ENCODE assay signal across 22 mouse cellular contexts in genomic region chr9:35399896-35400295, GRCm38 (mm10). TPM values are rescaled to one million over a fixed set of nuclear protein-coding genes. Genes with fewer than 3 reads are reported as not detected.
DNase-seq lines count a peak whose midpoint lies in the region; ATAC-seq and TF ChIP-seq lines count a peak whose summit lies in the region.
"Had no signal": no experiment of that assay in that cellular context is flagged by ENCODE, and none has a peak within 500 bp of the region (broad histone marks: within the 10 kb centered on the region; RNA-seq: fewer than 3 reads in every experiment).

No protein-coding gene starts in this region.

- TF ChIP-seq CTCF in CH12.LX (conservative IDR thresholded peaks at IDR 0.05 in 1 of 2, IDR thresholded peaks at IDR 0.05 in 1 of 2; ENCODE audit: low read depth in 2 of 2, low read length in 2 of 2): no peak

- peaks cover 60% of the 10 kb centered on the region for H3K27me3 ChIP-seq in forebrain, embryonic 10.5 days (ENCODE audit: poor library complexity, severe bottlenecking)
- H3K27me3 ChIP-seq in forebrain, embryonic 11.5 days (ENCODE audit: control insufficient read depth, insufficient read depth, low read length): no peaks in the 10 kb centered on the region
- no peaks in the 10 kb centered on the region for H3K27me3 ChIP-seq in CH12.LX (replicated peaks)
- peaks cover 27% of the 10 kb centered on the region for H3K27me3 ChIP-seq in forebrain, embryonic 12.5 days
- no peaks in the 10 kb centered on the region for H3K27me3 ChIP-seq in forebrain, embryonic 15.5 days
- peaks cover 4% of the 10 kb centered on the region; the same call in 1 of the 2 replicates for H3K27me3 ChIP-seq in kidney, embryonic 14.5 days (ENCODE audit: control insufficient read depth, insufficient read depth, low read length)
- H3K27me3 ChIP-seq: intestine, embryonic 15.5 days had no signal

- H3K36me3 ChIP-seq in forebrain, embryonic 10.5 days (replicated peaks): no peaks in the 10 kb centered on the region
- H3K36me3 ChIP-seq in forebrain, embryonic 11.5 days (ENCODE audit: control insufficient read depth, insufficient read depth, low read length): no peaks in the 10 kb centered on the region
- H3K36me3 ChIP-seq in CH12.LX (replicated peaks in 1 of 2; ENCODE audit: control insufficient read depth in 1 of 2, insufficient read depth in 1 of 2, low read length in 1 of 2): no peaks in the 10 kb centered on the region
- no peaks in the 10 kb centered on the region for H3K36me3 ChIP-seq in forebrain, embryonic 12.5 days (replicated peaks)
- no peaks in the 10 kb centered on the region for H3K36me3 ChIP-seq in forebrain, embryonic 15.5 days
- no peaks in the 10 kb centered on the region for H3K36me3 ChIP-seq in kidney, embryonic 14.5 days (ENCODE audit: control insufficient read depth, insufficient read depth, low read length)
- H3K36me3 ChIP-seq: G1E; heart, embryonic 12.5 days; heart, embryonic 15.5 days; hindbrain, embryonic 10.5 days; hindbrain, embryonic 13.5 days; intestine, embryonic 15.5 days had no signal

- H3K27ac ChIP-seq in forebrain, embryonic 10.5 days: peak overlapping the region; percentile 84
- H3K27ac ChIP-seq in forebrain, embryonic 11.5 days (ENCODE audit: low read depth, low read length): no peak overlapping the region; the same call in 1 of the 2 replicates
- no peak overlapping the region for H3K27ac ChIP-seq in CH12.LX (ENCODE audit: insufficient read depth, low read depth)
- peak overlapping the region; percentile 91 for H3K27ac ChIP-seq in forebrain, embryonic 12.5 days
- H3K27ac ChIP-seq in forebrain, embryonic 15.5 days (replicated peaks): peak overlapping the region; percentile 86
- no peak overlapping the region for H3K27ac ChIP-seq in kidney, embryonic 14.5 days (ENCODE audit: low read depth, low read length)
- H3K27ac ChIP-seq: heart, embryonic 15.5 days; hindbrain, embryonic 13.5 days; intestine, embryonic 15.5 days had no signal

- no peak for ATAC-seq in forebrain, embryonic 11.5 days (replicated peaks; ENCODE audit: low FRiP score)
- no peak for ATAC-seq in forebrain, embryonic 12.5 days (ENCODE audit: low FRiP score)
- ATAC-seq in forebrain, embryonic 15.5 days (replicated peaks): no peak
- ATAC-seq in megakaryocyte, adult 5-6 weeks (ENCODE audit: poor library complexity, severe bottlenecking): no peak
- ATAC-seq in kidney, embryonic 14.5 days (ENCODE audit: low FRiP score, low TSS enrichment): no peak
- ATAC-seq: hindbrain, embryonic 16.5 days; intestine, embryonic 15.5 days had no signal

- no peak overlapping the region for H3K4me2 ChIP-seq in forebrain, embryonic 11.5 days (ENCODE audit: low read depth, low read length, severe bottlenecking)
- peak overlapping the region; percentile 26; the same call in 1 of the 2 replicates for H3K4me2 ChIP-seq in CH12.LX (ENCODE audit: insufficient read depth, low read depth, poor library complexity, severe bottlenecking)
- H3K4me2 ChIP-seq in forebrain, embryonic 12.5 days: no peak overlapping the region
- H3K4me2 ChIP-seq in forebrain, embryonic 15.5 days (replicated peaks): no peak overlapping the region
- H3K4me2 ChIP-seq in kidney, embryonic 14.5 days (replicated peaks; ENCODE audit: low read depth, low read length): no peak overlapping the region
- H3K4me2 ChIP-seq: intestine, embryonic 15.5 days had no signal

- H3K4me1 ChIP-seq in forebrain, embryonic 10.5 days: peaks cover 62% of the 10 kb centered on the region
- peaks cover 36% of the 10 kb centered on the region for H3K4me1 ChIP-seq in forebrain, embryonic 11.5 days (replicated peaks; ENCODE audit: control insufficient read depth, insufficient read depth, low read length)
- no peaks in the 10 kb centered on the region for H3K4me1 ChIP-seq in CH12.LX (ENCODE audit: control insufficient read depth in 1 of 2, insufficient read depth in 2 of 2)
- peaks cover 55% of the 10 kb centered on the region for H3K4me1 ChIP-seq in forebrain, embryonic 12.5 days
- H3K4me1 ChIP-seq in forebrain, embryonic 15.5 days: peaks cover 42% of the 10 kb centered on the region
- no peaks in the 10 kb centered on the region for H3K4me1 ChIP-seq in kidney, embryonic 14.5 days (ENCODE audit: control insufficient read depth, insufficient read depth, low read length)

- dilution Hi-C loops in CH12.LX (cut with MboI; ENCODE audit: extremely low pct_ligation_motif_present, extremely low pct_unique_long_range_greater_than_20kb, low sequenced_read_pairs): no loop called here

- in situ Hi-C loops in CH12.LX (cut with MboI; ENCODE audit: low pct_ligation_motif_present, low pct_unique_long_range_greater_than_20kb, low sequenced_read_pairs): no loop called here

- TF ChIP-seq POLR2A in CH12.LX (IDR thresholded peaks at IDR 0.05; ENCODE audit: low read depth, low read length): no peak

- no peak for TF ChIP-seq EP300 in CH12.LX (IDR thresholded peaks at IDR 0.05; ENCODE audit: low read length)

- intact Hi-C loops in left cerebral cortex, postnatal 25 days (cut with DNase I): loop anchor here (5.0 kb wide), 1 partner anchor 68 kb away; no protein-coding TSS in a partner anchor

- TF ChIP-seq RAD21 in CH12.LX (IDR thresholded peaks at IDR 0.05; ENCODE audit: low read depth, low read length): no peak

- no peak for DNase-seq in forebrain, embryonic 10.5 days (ENCODE audit: extremely low spot score, low spot score)
- DNase-seq in forebrain, embryonic 11.5 days (ENCODE audit: low spot score): no peak
- no peak for DNase-seq in CH12.LX (ENCODE audit: extremely low read depth)
- DNase-seq in left cerebral cortex, postnatal 25 days (ENCODE audit: low spot score in 2 of 2): no peak
- DNase-seq: adrenal gland, adult 2 months; adrenal gland, postnatal 14 days; cerebellum, adult 11-12 months; cerebellum, adult 8-10 months; cerebellum, postnatal 14 days; gastrocnemius, postnatal 25 days; heart, postnatal 36 days had no signal

- 53% methylated on average over 7 of the region's 7 CpGs for WGBS in forebrain, embryonic 10.5 days
- WGBS in forebrain, embryonic 11.5 days: 33% methylated on average over 7 of the region's 7 CpGs
- WGBS in forebrain, embryonic 12.5 days: 21% methylated on average over 7 of the region's 7 CpGs
- 9% methylated on average over 7 of the region's 7 CpGs for WGBS in forebrain, embryonic 15.5 days
- WGBS in kidney, embryonic 14.5 days: 73% methylated on average over 7 of the region's 7 CpGs

- no peak overlapping the region for H3K9ac ChIP-seq in forebrain, embryonic 11.5 days (ENCODE audit: low read length)
- no peak overlapping the region for H3K9ac ChIP-seq in CH12.LX (ENCODE audit: insufficient read depth, low read depth)
- no peak overlapping the region for H3K9ac ChIP-seq in forebrain, embryonic 12.5 days
- H3K9ac ChIP-seq in forebrain, embryonic 15.5 days (replicated peaks): no peak overlapping the region
- H3K9ac ChIP-seq in kidney, embryonic 14.5 days (ENCODE audit: low read depth, low read length): no peak overlapping the region
- H3K9ac ChIP-seq: heart, embryonic 12.5 days; heart, embryonic 15.5 days; intestine, embryonic 15.5 days had no signal

- H3K9me3 ChIP-seq in forebrain, embryonic 10.5 days: peaks cover 3% of the 10 kb centered on the region; the same call in 1 of the 2 replicates
- no peaks in the 10 kb centered on the region for H3K9me3 ChIP-seq in forebrain, embryonic 11.5 days (ENCODE audit: control insufficient read depth, low read length)
- no peaks in the 10 kb centered on the region for H3K9me3 ChIP-seq in CH12.LX (replicated peaks; ENCODE audit: low read length)
- no peaks in the 10 kb centered on the region for H3K9me3 ChIP-seq in forebrain, embryonic 12.5 days
- no peaks in the 10 kb centered on the region for H3K9me3 ChIP-seq in forebrain, embryonic 15.5 days
- no peaks in the 10 kb centered on the region for H3K9me3 ChIP-seq in kidney, embryonic 14.5 days (ENCODE audit: control insufficient read depth, low read length)
- H3K9me3 ChIP-seq: G1E; heart, embryonic 12.5 days; heart, embryonic 15.5 days; hindbrain, embryonic 10.5 days; intestine, embryonic 15.5 days had no signal

- H3K4me3 ChIP-seq in forebrain, embryonic 10.5 days: no peak overlapping the region
- no peak overlapping the region for H3K4me3 ChIP-seq in forebrain, embryonic 11.5 days (ENCODE audit: low read depth, low read length)
- H3K4me3 ChIP-seq in CH12.LX (replicated peaks in 1 of 3; ENCODE audit: low read depth in 2 of 3, low read length in 2 of 3, poor library complexity in 1 of 3): no peak overlapping the region
- H3K4me3 ChIP-seq in forebrain, embryonic 12.5 days (replicated peaks): no peak overlapping the region
- no peak overlapping the region for H3K4me3 ChIP-seq in forebrain, embryonic 15.5 days
- no peak overlapping the region for H3K4me3 ChIP-seq in kidney, embryonic 14.5 days (ENCODE audit: low read length)
- H3K4me3 ChIP-seq: heart, embryonic 15.5 days; hindbrain, embryonic 13.5 days; intestine, embryonic 15.5 days had no signal

- H3K79me2 ChIP-seq in CH12.LX (replicated peaks; ENCODE audit: control insufficient read depth, extremely low read depth, insufficient read depth, poor library complexity, severe bottlenecking): no peaks in the 10 kb centered on the region

TF ChIP-seq in CH12.LX, 34 proteins besides CTCF, POLR2A, EP300 and RAD21:
- TF ChIP-seq POLR2AphosphoS2 (IDR thresholded peaks at IDR 0.05; ENCODE audit: low read depth, low read length) (no peak), ETS1 (conservative IDR thresholded peaks at IDR 0.05; ENCODE audit: low read depth, low read length) (no peak), MEF2A (IDR thresholded peaks at IDR 0.05; ENCODE audit: borderline replicate concordance, low read depth, low read length) (no peak), ZC3H11A (IDR thresholded peaks at IDR 0.05; ENCODE audit: low read depth, low read length) (no peak), SMC3 (IDR thresholded peaks at IDR 0.05; ENCODE audit: low read depth, low read length) (no peak)

RNA-seq across cellular contexts. Expression of gene Cdon, which starts 21.0 kb away (rescaled TPM):
- 13.4 and 16.2 TPM in 2 replicates for polyA plus RNA-seq in forebrain, embryonic 10.5 days (2016; fragmentation: Nextera tagmentation; extraction: Ambion mirVana)
- 16.4 and 17.2 TPM in 2 replicates for polyA plus RNA-seq in forebrain, embryonic 11.5 days (2014; fragmentation: Nextera tagmentation; extraction: Ambion mirVana)
- total RNA-seq in CH12.LX (2012; rRNA removed) (1.9 and 2.3 TPM in 2 replicates), CH12.LX (2014; rRNA removed) (1.8 TPM in 2 replicates)
- polyA plus RNA-seq in CH12.LX (2012; ENCODE audit: insufficient read length, low read depth): 2.7 and 2.9 TPM in 2 replicates
- 23.4 and 23.7 TPM in 2 replicates for polyA plus RNA-seq in forebrain, embryonic 12.5 days (2016; fragmentation: Nextera tagmentation; extraction: Ambion mirVana)
- polyA plus RNA-seq in forebrain, embryonic 15.5 days (2015; fragmentation: Nextera tagmentation; extraction: Ambion mirVana): 15.0 and 18.2 TPM in 2 replicates
- total RNA-seq in megakaryocyte, adult 5-6 weeks (2015): 0.65 and 1.8 TPM in 2 replicates
- total RNA-seq in megakaryocyte, adult 5-6 weeks (2017): 0.65 and 2.3 TPM in 2 replicates
- 3.6 and 6.2 TPM in 2 replicates for polyA plus RNA-seq in kidney, embryonic 14.5 days (2014; fragmentation: Nextera tagmentation; extraction: Ambion mirVana)
- 1 to 10 TPM; 7.4 to 7.7 TPM for total RNA-seq in left cerebral cortex, postnatal 25 days (2021)

Comparison
In these comparisons a context has a peak if more than half of its experiments do, and no peak if none do; other contexts are left out.
1. H3K27ac ChIP-seq: peak in forebrain, embryonic 10.5 days (single experiment), forebrain, embryonic 12.5 days (single experiment) and forebrain, embryonic 15.5 days (single experiment); none in forebrain, embryonic 11.5 days (single experiment), CH12.LX (single experiment) and kidney, embryonic 14.5 days (single experiment).